Mouse (Mus musculus) C2C12 (cell line): Measurements from ENCODE around the gene Smarcad1.

Source experiments
- CTCF ChIP-seq: IDR thresholded peaks from one replicate; pipeline ENCODE4 v1.5.1; 2011; ENCODE audit not compliant: control insufficient read depth, insufficient read depth, insufficient read length
- FOSL1 ChIP-seq: IDR thresholded peaks from one replicate; pipeline ENCODE4 v1.8.0; 2011; ENCODE audit warnings: mild to moderate bottlenecking, low read length; ENCODE audit not compliant: poor library complexity, insufficient read depth, severe bottlenecking
- USF1 ChIP-seq: IDR thresholded peaks from one replicate; pipeline ENCODE4 v1.6.1; 2011; ENCODE audit warnings: low read depth, mild to moderate bottlenecking, control low read depth, moderate library complexity

- no peak for TF ChIP-seq CTCF
- no peak for TF ChIP-seq FOSL1
- no peak for TF ChIP-seq USF1
Measured at GRCm38 (mm10) chr6:65140082-65140749, 97.8 kb downstream of the Smarcad1 start.
